Mouse (Mus musculus) G1E-ER4 (cell line): Measurements from ENCODE around the gene Slc25a36. TPM values are rescaled to one million over a fixed set of nuclear protein-coding genes. Genes with fewer than 3 reads are reported as not detected.

Experiments used
- GATA1 ChIP-seq: IDR thresholded peaks from one replicate; pipeline ENCODE4 v1.8.0; 2012; ENCODE audit warnings: low read length, inconsistent platforms
- polyA plus RNA-seq: library from polyadenylated mRNA; stranded (reverse); fragments of >175 nt; gene quantifications from 2 replicates; pipeline ENCODE4 v1.2.3, GENCODE M21; 2012

Slc25a36 gene
- polyA plus RNA-seq, 1 experiment, result 4.2 TPM

DNA sequence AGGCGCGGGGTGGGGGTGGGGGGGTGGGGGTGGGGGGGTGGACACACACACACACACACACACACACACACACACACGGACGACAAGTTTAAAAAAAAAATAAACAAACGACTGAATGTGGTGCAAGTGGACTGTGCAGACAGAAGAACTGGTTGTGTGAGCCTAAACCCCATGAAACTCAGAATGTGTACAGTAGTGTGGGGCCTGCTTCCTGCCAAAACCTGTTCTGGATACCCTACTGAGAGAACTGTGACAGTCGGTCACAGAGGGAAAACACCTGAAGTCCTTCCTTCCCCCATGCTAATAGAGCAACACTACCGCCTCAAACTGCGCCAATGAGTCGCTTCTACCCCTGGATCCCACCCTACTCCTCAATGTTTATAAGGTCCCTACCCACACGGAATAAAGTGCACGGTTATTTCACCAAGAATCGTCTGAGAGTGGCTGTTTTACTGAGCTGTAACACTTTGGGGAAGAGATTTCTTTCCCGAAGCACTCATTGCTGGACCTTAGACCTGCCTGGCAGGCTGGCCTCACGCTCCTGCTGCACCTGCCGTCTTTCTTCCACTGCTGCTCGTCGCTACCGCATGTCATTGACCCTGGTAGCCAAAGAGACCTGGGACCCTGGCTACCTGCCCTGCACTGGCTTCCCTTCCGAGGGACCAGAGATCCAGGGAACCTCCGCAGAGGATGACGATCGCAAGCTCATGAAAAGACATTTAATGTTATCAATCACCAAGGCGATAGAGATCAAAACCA is 13.2 kb upstream of the Slc25a36 start:
- TF ChIP-seq GATA1, result no peak

DNA sequence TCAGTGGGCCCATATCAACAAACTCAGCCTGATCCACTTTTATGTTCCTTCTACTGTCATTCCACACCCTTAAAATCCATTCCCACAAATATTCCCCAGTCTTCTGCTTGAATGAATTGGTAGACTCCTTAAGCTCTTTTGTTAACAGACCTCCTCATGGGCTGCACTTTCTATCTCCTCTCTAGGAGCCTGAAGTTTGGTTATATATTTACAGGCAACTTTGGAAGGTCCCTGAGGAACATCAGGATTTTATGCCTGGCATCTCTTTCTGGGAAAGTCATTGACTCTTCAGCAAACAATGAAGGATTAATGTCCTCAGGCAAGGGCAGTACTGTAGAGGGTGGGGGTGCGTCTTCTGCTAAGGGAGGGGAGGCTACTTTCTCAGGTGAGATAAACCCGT is 10.5 kb upstream of the Slc25a36 start:
- TF ChIP-seq GATA1, result no peak

DNA sequence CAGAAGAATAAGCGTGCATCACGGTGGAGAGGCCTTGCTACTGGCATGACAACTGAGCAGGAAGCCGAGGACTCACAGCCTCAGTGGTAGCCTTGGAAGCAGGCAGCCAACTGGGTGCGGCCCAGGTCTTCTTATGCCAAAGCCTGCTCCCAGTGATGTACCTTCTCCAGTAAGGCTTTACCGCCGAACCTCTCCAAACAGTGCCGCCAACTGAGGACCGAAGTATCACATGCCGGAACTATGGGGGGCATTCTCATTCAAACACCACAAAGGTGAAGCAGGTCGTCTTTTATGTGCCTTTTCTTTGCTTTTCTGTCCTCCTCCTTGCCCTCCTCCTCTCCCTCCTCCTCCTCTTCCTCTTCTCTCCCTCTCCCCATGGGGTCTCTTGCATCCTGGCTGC is 3.3 kb upstream of the Slc25a36 start:
- no peak for TF ChIP-seq GATA1

DNA sequence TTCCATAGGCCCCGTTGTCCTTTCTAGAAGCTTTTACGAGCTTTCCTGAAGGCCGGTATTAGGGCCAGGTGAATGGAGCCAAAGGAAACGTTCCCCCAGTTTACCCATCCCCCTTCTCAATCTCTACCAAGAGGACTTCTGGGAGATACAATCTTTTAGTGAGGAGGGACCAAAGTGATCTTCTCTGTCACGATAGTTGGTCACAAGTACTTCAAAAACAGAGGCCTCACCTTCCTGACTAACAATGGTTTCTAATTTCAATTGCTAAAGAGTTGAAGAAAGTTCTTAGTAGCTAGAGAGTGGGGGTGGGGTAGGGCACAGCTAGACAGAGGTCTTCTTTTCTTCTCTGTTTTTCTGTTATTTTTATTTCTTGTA is 2.6 kb upstream of the Slc25a36 start:
- TF ChIP-seq GATA1, result no peak

DNA sequence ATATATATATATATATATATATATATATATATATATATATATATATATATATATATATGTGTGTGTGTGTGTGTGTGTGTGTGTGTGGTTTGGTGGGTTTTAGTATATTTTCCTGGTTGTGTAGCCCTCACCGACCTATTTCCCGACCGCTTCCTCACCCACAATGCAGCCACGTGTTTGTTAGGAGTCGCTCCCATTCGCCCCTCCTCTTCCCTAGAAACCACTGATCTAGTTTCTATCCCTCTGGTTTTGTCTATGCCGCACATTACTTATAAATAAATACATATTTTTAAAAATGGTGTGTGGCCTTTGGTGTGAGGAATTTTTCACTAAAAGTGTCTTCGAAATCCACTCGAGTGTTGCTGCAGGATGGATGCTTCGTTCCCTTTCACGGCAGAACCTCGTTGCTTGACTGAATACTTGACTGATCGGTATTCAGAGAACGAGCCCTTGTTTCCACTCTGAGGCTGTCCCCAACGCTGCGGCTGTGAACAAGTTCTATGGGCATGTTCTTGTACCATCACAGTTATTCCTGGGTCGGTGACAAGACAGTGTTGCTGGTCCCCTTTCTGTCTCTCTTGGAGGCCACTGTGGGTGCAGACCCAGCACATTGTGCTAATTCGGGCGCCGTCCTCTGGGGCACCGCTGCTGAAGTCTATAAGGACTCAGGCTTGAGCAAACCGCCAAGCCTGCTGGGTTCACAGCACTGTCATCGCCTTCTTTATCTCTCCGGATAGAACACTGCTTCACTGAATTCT is 2.0 kb upstream of the Slc25a36 start:
- no peak for TF ChIP-seq GATA1

DNA sequence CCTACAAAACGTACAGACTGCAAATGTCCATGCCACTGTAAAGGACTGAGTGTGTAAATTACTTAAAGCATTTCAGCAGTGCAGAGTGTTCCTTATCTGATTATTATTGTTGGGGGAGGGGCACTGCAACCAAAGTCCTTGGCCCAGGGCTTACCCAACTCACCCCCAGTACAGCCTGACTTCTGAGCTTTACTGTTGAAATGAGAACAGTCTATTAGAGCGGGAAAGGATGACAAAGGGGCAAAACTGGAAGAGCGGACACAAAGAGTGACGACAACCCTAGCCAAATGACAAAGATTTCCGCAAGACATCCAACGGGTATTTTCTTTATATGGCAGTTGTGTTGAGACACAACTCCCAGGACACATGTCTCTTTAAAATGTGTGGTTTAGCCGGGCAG is 1.3 kb upstream of the Slc25a36 start:
- no peak for TF ChIP-seq GATA1

DNA sequence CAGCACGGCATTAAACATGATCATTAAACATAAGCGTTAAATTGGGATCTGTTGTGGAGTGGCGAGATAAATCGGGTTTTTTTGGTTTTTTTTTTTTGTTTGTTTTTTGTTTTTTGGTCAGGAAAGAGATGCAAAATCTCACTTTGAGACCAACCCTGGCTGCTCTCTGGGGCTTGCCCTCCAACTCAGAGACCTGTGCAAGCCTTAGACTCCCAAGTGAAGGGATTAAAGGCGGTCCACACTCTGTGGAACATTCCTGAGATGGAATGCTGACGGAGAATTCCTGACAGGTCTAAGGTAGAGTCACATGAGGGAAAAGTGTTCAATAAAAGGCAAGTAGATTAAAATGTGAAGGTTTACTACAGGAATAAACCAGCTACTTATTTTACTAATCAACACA is 549 bp upstream of the Slc25a36 start:
- no peak for TF ChIP-seq GATA1

DNA sequence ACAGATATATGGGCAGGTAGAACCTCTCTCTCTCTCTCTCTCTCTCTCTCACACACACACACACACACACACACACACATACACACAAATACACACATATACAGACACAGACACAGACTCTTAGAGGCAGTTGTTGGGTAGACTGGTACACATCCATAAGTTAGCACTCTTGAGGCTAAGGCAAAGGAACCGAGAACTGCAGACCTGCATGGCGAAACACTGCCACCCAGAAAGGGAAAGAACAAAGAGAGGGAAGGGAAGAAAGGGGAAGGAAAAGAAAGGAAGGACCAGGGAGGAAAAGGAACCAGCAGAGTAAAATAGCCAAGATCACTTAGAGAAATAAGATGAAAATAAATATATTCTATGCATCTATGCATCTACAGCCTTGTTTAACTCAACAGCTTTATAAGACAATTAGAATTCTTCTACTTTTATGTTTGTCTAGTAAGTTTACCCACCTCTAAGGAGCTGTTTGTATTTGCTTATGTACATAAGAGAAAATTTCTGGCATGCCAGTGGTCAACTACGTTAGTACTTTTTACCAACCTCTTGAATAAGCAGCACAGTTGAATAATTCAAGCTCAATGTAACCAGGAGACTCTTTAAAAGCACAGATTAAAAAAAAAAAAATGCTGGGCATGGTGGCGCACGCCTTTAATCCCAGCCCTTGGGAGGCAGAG is 4.3 kb downstream of the Slc25a36 start:
- TF ChIP-seq GATA1, result no peak

DNA sequence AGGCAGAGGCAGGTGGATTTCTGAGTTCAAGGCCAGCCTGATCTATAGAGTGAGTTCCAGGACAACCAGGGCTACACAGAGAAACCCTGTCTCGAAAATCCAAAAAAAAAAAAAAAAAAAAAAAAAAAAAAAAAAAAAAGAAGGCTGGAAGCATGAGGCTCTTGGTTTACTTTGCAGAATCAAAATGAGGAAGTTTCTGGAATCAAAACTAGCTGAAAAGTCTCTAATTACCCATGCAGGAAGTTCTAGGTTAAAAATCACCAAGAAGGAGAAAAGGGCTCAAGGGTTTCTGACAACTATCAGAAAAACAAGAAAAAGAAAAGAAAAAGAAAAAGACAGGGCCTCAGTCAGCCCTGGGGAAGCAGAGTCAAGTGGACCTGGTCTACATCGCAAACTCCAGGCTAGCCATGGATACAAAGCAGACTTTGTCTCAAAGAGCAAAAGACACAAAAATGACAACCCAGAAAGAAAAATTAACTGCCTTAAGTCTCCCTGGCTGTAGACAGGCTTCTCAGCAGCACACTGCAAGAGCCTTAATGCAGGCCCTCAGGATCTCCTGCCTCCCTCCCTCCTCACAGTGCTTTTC is 5.5 kb downstream of the Slc25a36 start:
- TF ChIP-seq GATA1, result no peak

DNA sequence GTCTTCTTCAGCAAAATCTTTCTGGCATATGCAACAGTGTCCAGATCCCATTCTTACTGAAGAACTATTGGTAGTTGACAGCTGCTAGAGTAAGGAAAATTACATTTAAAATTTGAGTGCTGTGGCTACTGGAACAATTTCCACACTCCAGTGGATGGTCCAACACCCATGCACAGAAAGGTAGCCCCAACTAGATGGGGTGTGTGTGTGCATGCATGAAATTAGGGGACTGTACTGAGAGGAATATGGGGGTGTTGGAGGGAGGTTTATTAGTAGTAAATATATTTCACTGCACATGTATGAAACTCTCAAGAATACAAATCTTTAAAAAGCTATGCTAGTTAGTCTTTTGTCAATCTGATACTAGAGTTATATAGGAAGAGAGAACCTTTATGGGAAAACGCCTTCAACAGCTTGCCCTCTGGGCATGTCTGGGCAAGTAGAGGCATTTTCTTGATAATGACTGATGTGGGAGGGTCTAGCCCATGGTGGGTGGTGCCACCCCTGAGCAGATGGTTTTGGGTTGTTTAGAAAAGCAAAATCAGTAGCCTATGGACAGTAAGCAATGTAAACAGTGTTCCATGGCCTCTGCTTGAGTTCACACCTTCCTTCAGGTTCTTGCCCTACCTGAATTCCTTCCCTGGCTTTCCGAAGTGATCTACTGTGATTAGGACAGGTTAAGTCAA is 7.4 kb downstream of the Slc25a36 start:
- TF ChIP-seq GATA1, result no peak

DNA sequence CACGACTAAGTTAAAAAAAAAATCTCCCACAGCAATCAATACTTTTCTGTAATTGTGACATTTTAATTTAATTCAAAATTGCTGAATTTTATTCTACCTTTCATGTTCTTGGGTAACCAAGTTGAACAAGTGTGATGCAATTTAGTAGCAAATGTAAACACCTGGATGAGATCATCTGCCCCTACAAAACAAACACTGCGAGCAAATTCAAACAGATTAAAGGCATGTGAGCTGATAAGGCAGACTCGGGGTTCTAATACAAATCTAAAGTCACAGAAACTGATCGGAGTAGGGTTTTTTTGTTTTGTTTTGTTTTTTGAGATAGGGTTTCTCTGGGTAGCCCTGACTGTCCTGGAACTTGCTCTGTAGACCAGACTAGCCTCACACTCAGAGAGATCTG is 12.0 kb downstream of the Slc25a36 start:
- no peak for TF ChIP-seq GATA1

DNA sequence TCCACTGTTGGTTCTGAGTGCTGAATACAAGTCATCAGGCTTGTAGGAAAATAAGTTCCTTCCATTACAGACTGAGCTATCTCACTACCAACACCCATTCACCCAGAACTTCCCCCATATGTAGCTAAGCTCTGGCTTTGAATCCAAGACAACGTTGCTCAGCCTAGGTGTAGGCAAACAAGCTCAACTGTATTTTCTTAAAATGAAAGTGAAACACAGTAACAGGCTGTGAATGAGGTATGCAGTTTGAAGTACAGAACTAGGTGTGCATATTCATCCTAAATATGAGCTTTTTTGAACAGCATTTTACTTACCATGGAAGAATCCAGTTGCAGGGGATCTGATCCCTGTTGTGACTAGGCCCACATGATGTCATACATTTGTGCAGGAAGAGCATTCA is 14.8 kb downstream of the Slc25a36 start:
- no peak for TF ChIP-seq GATA1

DNA sequence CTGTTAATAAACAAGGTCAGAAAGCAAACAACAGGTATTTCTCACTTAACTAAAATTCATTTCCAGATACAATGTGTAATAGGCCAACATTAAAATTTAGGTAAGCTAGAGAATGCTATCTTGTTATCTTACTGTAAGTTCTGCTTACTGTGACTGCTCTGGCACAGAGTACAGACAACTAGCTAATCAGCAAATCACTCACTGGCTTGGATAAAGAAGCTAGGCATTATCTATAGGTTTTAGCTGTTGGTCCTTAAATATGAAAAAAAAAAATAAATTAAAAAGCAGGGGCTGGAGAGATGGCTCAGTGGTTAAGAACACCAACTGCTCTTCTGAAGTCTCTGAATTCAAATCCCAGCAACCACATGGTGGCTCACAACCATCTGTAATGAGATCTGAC is 23.1 kb downstream of the Slc25a36 start:
- no peak for TF ChIP-seq GATA1

DNA sequence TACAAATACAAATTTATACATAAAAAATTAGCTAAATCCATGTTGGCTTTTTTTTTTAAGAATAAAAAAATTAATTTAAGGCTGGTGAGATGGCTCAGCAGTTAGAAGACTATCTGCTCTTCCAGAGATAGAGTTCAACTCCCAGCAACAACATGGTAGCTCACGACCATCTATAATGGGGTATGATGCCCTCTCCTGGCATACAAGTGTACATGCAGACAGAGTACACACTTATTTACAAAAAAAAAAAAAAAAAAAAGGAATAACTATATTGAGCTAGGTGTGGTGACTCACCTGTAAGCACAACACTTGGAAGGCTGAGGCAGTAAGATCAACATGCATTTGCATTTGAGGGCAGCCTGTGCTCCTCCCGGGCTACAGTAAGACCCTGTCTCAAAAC is 26.3 kb downstream of the Slc25a36 start:
- no peak for TF ChIP-seq GATA1

DNA sequence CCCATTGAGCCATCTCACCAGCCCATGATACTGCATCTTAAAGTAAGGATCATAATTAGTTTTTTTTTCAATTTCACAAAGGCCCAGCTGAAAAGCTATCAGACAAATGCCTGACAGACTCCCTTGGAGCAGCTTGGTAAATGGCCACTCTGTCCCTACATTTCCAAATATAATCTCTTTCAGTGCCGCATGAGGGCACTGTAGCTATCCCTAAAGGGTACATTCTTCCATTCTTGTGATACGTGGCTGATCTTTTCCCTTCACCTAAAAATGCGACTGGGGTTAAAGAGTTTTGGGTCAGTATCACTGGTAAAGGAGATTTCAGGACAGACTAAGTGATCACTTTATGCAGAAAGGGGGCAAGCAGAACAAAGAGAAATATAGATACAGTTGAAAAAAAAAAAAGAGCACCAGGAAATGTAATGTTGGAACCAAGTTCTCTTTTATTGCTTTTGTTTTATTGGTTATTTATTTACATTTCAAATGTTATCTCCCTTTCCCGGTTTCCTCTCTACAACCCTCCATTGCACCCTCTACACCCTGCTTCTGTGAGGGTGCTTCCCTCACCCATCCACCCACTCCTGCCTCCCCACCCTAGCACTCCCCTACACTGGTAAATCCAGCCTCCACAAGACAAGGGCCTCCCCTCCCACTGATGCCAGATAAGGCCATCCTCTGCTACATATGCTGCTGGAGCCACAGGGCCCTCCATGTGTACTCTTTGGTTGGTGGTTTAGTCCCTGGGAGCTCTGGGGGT is 29.7 kb downstream of the Slc25a36 start:
- no peak for TF ChIP-seq GATA1
